Mouse (Mus musculus): ENCODE results near the gene Vmn1r67. TPM values are rescaled to one million over a fixed set of nuclear protein-coding genes. Genes with fewer than 3 reads are reported as not detected.

Vmn1r67 gene
- not detected in 2 replicates for total RNA-seq (2015)
- total RNA-seq (2017): not detected in 2 replicates

- ATAC-seq (ENCODE audit: poor library complexity, severe bottlenecking): no peak
Observed at GRCm38 (mm10) chr7:10443031-10443430, at the start of gene Vmn1r67. Vmn1r67 (plus strand) TSS chr7:10443331.

GRCm38 (mm10) chr7:10458166-10458565, 15.0 kb downstream of the Vmn1r67 start:
- no peak for ATAC-seq (ENCODE audit: poor library complexity, severe bottlenecking)

- ATAC-seq (ENCODE audit: poor library complexity, severe bottlenecking): no peak
Observed at GRCm38 (mm10) chr7:10479813-10480212, 36.7 kb downstream of the Vmn1r67 start.

DNA sequence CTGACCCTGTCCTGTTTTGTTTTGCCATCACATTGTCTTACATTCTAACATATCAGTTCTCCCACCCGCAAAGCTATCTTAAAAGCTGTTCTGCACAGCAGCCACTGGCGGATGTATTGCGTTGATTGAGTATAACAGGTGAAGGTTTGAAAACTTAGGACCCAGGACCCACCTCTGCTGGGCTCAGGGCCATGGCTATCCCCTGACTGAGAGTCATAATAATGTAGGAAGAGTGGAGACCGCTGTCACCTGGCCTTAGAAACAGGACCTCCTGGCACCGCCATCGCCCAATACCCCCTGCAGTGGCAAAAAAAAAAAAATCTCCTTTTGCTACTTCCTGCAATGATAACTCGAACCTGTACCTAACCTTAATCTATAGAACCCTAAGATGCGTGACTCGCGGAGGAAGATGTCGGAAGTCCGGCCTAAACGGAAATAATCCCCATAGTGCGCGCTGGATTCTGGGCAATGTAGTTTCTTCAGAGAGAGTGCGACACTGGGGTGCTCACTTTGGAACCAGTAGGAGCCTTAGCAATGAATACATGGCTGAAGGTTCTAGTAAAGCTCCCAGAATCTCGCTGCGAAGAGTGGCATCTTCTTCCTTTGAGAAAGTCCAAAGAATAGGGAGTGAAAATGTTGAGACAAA, 37.6 kb downstream of the Vmn1r67 start:
- ATAC-seq (ENCODE audit: poor library complexity, severe bottlenecking): no peak

- peak; percentile 93 for ATAC-seq (ENCODE audit: poor library complexity, severe bottlenecking)
Observed at GRCm38 (mm10) chr7:10494786-10495521, 51.8 kb downstream of the Vmn1r67 start, which contains the start of gene Zik1. Zik1 (minus strand) TSS chr7:10495394.

DNA sequence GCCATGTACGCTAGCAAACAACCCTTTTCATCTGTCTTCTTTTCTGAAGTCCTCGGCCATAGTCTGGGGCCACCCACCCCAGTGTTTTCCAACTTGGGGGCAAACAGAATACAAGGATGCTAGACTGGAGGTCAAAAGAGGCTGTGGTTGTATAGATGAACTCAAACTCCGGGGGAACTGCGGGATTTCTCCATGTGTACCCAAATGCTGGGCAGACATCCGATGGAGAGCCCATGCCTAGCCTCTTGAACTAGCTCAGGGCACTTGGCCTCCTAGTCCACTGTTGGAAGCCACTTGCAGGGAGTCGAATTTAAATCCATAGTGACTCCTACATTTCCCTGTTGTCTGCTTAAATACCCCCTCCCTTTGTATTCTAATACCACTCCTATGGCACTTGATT, 52.4 kb downstream of the Vmn1r67 start:
- no peak for ATAC-seq (ENCODE audit: poor library complexity, severe bottlenecking)

Other genes starting within 250 kb of the Vmn1r67 start
- not detected in 2 replicates for gene Vmn1r66, start 165.3 kb upstream of the Vmn1r67 start, total RNA-seq (2015)
- not detected in 2 replicates for gene Vmn1r66, start 165.3 kb upstream of the Vmn1r67 start, total RNA-seq (2017)
- 0.82 and 1.5 TPM in 2 replicates for gene Zik1, start 52.1 kb downstream of the Vmn1r67 start, total RNA-seq (2015)
- gene Zik1, start 52.1 kb downstream of the Vmn1r67 start, total RNA-seq (2017): 0.55 and 0.81 TPM in 2 replicates
- not detected in 2 replicates for gene Vmn1r68, start 115.2 kb downstream of the Vmn1r67 start, total RNA-seq (2015)
- not detected in 2 replicates for gene Vmn1r68, start 115.2 kb downstream of the Vmn1r67 start, total RNA-seq (2017)
- not detected in 2 replicates for gene Vmn1r69, start 170.3 kb downstream of the Vmn1r67 start, total RNA-seq (2015)
- not detected in 2 replicates for gene Vmn1r69, start 170.3 kb downstream of the Vmn1r67 start, total RNA-seq (2017)
- gene Vmn1r70, start 188.2 kb downstream of the Vmn1r67 start, total RNA-seq (2015): not detected in 2 replicates
- not detected in 2 replicates for gene Vmn1r70, start 188.2 kb downstream of the Vmn1r67 start, total RNA-seq (2017)
- gene Nlrp4b, start 244.5 kb downstream of the Vmn1r67 start, total RNA-seq (2015): not detected in 2 replicates
- gene Nlrp4b, start 244.5 kb downstream of the Vmn1r67 start, total RNA-seq (2017): not detected in 2 replicates

Measured in megakaryocyte, adult 5-6 weeks (primary cell).